Mouse (Mus musculus): ENCODE results near the gene Intu.

Gene Intu

GRCm38 (mm10) chr3:40531286-40532141 is at the start of gene Intu:
TSS of gene Intu (plus strand) at chr3:40531286.
- DNase-seq (ENCODE audit: low spot score in 2 of 2): peak; percentile 9 to 20

- DNase-seq (ENCODE audit: low spot score in 2 of 2): no peak
These were observed 47.8 kb upstream of the Intu start for GRCm38 (mm10) chr3:40483221-40483654.

GRCm38 (mm10) chr3:40487381-40487780 is 43.7 kb upstream of the Intu start:
- DNase-seq (ENCODE audit: low spot score in 2 of 2): no peak

- no peak for DNase-seq (ENCODE audit: low spot score in 2 of 2)
These were observed 39.3 kb upstream of the Intu start for GRCm38 (mm10) chr3:40491742-40492141.

GRCm38 (mm10) chr3:40498898-40499297 is 32.2 kb upstream of the Intu start:
- DNase-seq (ENCODE audit: low spot score in 2 of 2): no peak

GRCm38 (mm10) chr3:40500157-40500808 is 30.8 kb upstream of the Intu start:
- no peak for DNase-seq (ENCODE audit: low spot score in 2 of 2)

- no peak for DNase-seq (ENCODE audit: low spot score in 2 of 2)
These were observed 26.7 kb upstream of the Intu start for GRCm38 (mm10) chr3:40504377-40504776.

GRCm38 (mm10) chr3:40505451-40506014 is 25.6 kb upstream of the Intu start:
- no peak for DNase-seq (ENCODE audit: low spot score in 2 of 2)

GRCm38 (mm10) chr3:40508927-40509576 is 22.0 kb upstream of the Intu start:
- DNase-seq (ENCODE audit: low spot score in 2 of 2): no peak

- DNase-seq (ENCODE audit: low spot score in 2 of 2): no peak
These were observed 20.5 kb upstream of the Intu start for GRCm38 (mm10) chr3:40510567-40510966.

- no peak for DNase-seq (ENCODE audit: low spot score in 2 of 2)
These were observed 17.9 kb upstream of the Intu start for GRCm38 (mm10) chr3:40512936-40513829.

- DNase-seq (ENCODE audit: low spot score in 2 of 2): no peak
These were observed 12.8 kb upstream of the Intu start for GRCm38 (mm10) chr3:40518240-40518639.

- no peak for DNase-seq (ENCODE audit: low spot score in 2 of 2)
These were observed 11.5 kb upstream of the Intu start for GRCm38 (mm10) chr3:40519555-40519954.

GRCm38 (mm10) chr3:40520567-40520966 is 10.5 kb upstream of the Intu start:
- no peak for DNase-seq (ENCODE audit: low spot score in 2 of 2)

GRCm38 (mm10) chr3:40522446-40522845 is 8.6 kb upstream of the Intu start:
- no peak for DNase-seq (ENCODE audit: low spot score in 2 of 2)

- no peak for DNase-seq (ENCODE audit: low spot score in 2 of 2)
These were observed 8.2 kb upstream of the Intu start for GRCm38 (mm10) chr3:40522846-40523245.

GRCm38 (mm10) chr3:40523371-40523783 is 7.7 kb upstream of the Intu start:
- no peak for DNase-seq (ENCODE audit: low spot score in 2 of 2)

GRCm38 (mm10) chr3:40524841-40525240 is 6.2 kb upstream of the Intu start:
- DNase-seq (ENCODE audit: low spot score in 2 of 2): no peak

GRCm38 (mm10) chr3:40525341-40525740 is 5.7 kb upstream of the Intu start:
- DNase-seq (ENCODE audit: low spot score in 2 of 2): no peak

GRCm38 (mm10) chr3:40526095-40526494 is 5.0 kb upstream of the Intu start:
- DNase-seq (ENCODE audit: low spot score in 2 of 2): no peak

- no peak for DNase-seq (ENCODE audit: low spot score in 2 of 2)
These were observed 3.9 kb upstream of the Intu start for GRCm38 (mm10) chr3:40527218-40527617.
